ENCODE assay signal across 10 mouse cellular contexts in genomic region chr3:53247102-53247501, GRCm38 (mm10).
DNase-seq lines count a peak whose midpoint lies in the region; ATAC-seq lines count a peak whose summit lies in the region.
"Had no signal": no experiment of that assay in that cellular context is flagged by ENCODE, and none has a peak within 500 bp of the region (broad histone marks: within the 10 kb centered on the region; RNA-seq: fewer than 3 reads in every experiment).

No protein-coding gene starts in this region.

- peaks cover 2% of the 10 kb centered on the region; the same call in 1 of the 2 replicates for H3K9me3 ChIP-seq in liver, embryonic 11.5 days (ENCODE audit: control insufficient read depth, low read length)
- no peaks in the 10 kb centered on the region for H3K9me3 ChIP-seq in embryonic facial prominence, embryonic 11.5 days (replicated peaks; ENCODE audit: control insufficient read depth, low read length)
- H3K9me3 ChIP-seq: limb, embryonic 15.5 days had no signal

- no peak overlapping the region for H3K9ac ChIP-seq in liver, embryonic 11.5 days (ENCODE audit: low read depth, low read length)
- no peak overlapping the region for H3K9ac ChIP-seq in embryonic facial prominence, embryonic 11.5 days (replicated peaks; ENCODE audit: low read length)
- H3K9ac ChIP-seq: limb, embryonic 15.5 days had no signal

- H3K27ac ChIP-seq in liver, embryonic 11.5 days (ENCODE audit: low read depth, low read length), result no peak overlapping the region
- H3K27ac ChIP-seq in embryonic facial prominence, embryonic 11.5 days (replicated peaks; ENCODE audit: low read depth, low read length), result no peak overlapping the region
- H3K27ac ChIP-seq: limb, embryonic 15.5 days had no signal

- H3K27me3 ChIP-seq in liver, embryonic 11.5 days (replicated peaks; ENCODE audit: control insufficient read depth, insufficient read depth, low read length), result no peaks in the 10 kb centered on the region
- H3K27me3 ChIP-seq in embryonic facial prominence, embryonic 11.5 days (ENCODE audit: control insufficient read depth, insufficient read depth, low read length), result no peaks in the 10 kb centered on the region
- H3K27me3 ChIP-seq: limb, embryonic 15.5 days had no signal

- H3K4me1 ChIP-seq in liver, embryonic 11.5 days (replicated peaks; ENCODE audit: control insufficient read depth, insufficient read depth, low read length), result no peaks in the 10 kb centered on the region
- H3K4me1 ChIP-seq in embryonic facial prominence, embryonic 11.5 days (ENCODE audit: control insufficient read depth, insufficient read depth, low read length), result no peaks in the 10 kb centered on the region

- 76% methylated on average over 3 of the region's 3 CpGs for WGBS in liver, embryonic 11.5 days
- WGBS in embryonic facial prominence, embryonic 11.5 days, result 70% methylated on average over 3 of the region's 3 CpGs

- H3K4me2 ChIP-seq in liver, embryonic 11.5 days, result no peak overlapping the region
- H3K4me2 ChIP-seq in embryonic facial prominence, embryonic 11.5 days (ENCODE audit: low read depth, low read length), result no peak overlapping the region
- H3K4me2 ChIP-seq: limb, embryonic 15.5 days had no signal

- peak; percentile 35 for DNase-seq in cerebellum, adult 11 months
- DNase-seq in cerebellum, adult 11-12 months, result no peak
- DNase-seq in liver (peak; percentile 19), ZHBTc4 (ENCODE audit: low read depth, low spot score) (peak; percentile 59)
- DNase-seq in liver, embryonic 11.5 days (ENCODE audit: low spot score), result no peak
- peak; percentile 67 for DNase-seq in embryonic facial prominence, embryonic 11.5 days (ENCODE audit: low spot score)
- DNase-seq in lung, postnatal 14 days, result peak; percentile 80

- H3K36me3 ChIP-seq in liver, embryonic 11.5 days (ENCODE audit: control insufficient read depth, insufficient read depth, low read length), result no peaks in the 10 kb centered on the region
- no peaks in the 10 kb centered on the region for H3K36me3 ChIP-seq in embryonic facial prominence, embryonic 11.5 days (replicated peaks; ENCODE audit: control insufficient read depth, insufficient read depth, low read depth, low read length)
- H3K36me3 ChIP-seq: G1E; limb, embryonic 15.5 days had no signal

- ATAC-seq in liver, embryonic 11.5 days (replicated peaks; ENCODE audit: low FRiP score), result no peak
- ATAC-seq in embryonic facial prominence, embryonic 11.5 days (replicated peaks; ENCODE audit: insufficient number of reproducible peaks, low FRiP score, low TSS enrichment, low read depth), result no peak
- ATAC-seq in inflammation-experienced regulatory T-cells, adult 6 months, result no peak

- no peak overlapping the region for H3K4me3 ChIP-seq in liver, embryonic 11.5 days (ENCODE audit: low read depth, low read length)
- no peak overlapping the region for H3K4me3 ChIP-seq in embryonic facial prominence, embryonic 11.5 days (ENCODE audit: low read depth, low read length)
- H3K4me3 ChIP-seq: limb, embryonic 15.5 days had no signal

Comparison
In these comparisons a context has a peak if more than half of its experiments do, and no peak if none do; other contexts are left out.
1. DNase-seq: peak in cerebellum, adult 11 months (single experiment), liver (single experiment), ZHBTc4 (single experiment), embryonic facial prominence, embryonic 11.5 days (single experiment) and lung, postnatal 14 days (single experiment); none in cerebellum, adult 11-12 months (single experiment) and liver, embryonic 11.5 days (single experiment).